ENCODE assay signal across 16 mouse cellular contexts in genomic region chr6:120932597-120932996, GRCm38 (mm10). TPM values are rescaled to one million over a fixed set of nuclear protein-coding genes. Genes with fewer than 3 reads are reported as not detected.
DNase-seq lines count a peak whose midpoint lies in the region; ATAC-seq and TF ChIP-seq lines count a peak whose summit lies in the region.
"Had no signal": no experiment of that assay in that cellular context is flagged by ENCODE, and none has a peak within 500 bp of the region (broad histone marks: within the 10 kb centered on the region; RNA-seq: fewer than 3 reads in every experiment).

No protein-coding gene starts in this region.

- H3K4me3 ChIP-seq in heart, embryonic 10.5 days: no peak overlapping the region
- no peak overlapping the region for H3K4me3 ChIP-seq in forebrain, postnatal 0 days (ENCODE audit: low read depth, low read length)
- H3K4me3 ChIP-seq: embryonic facial prominence, embryonic 10.5 days; hindbrain, embryonic 15.5 days; midbrain, embryonic 15.5 days; neural tube, embryonic 12.5 days; stomach, embryonic 15.5 days had no signal

- H3K9me3 ChIP-seq in heart, embryonic 10.5 days: no peaks in the 10 kb centered on the region
- H3K9me3 ChIP-seq in forebrain, postnatal 0 days (ENCODE audit: low read length): no peaks in the 10 kb centered on the region
- H3K9me3 ChIP-seq: embryonic facial prominence, embryonic 10.5 days; hindbrain, embryonic 15.5 days; midbrain, embryonic 15.5 days; neural tube, embryonic 12.5 days; stomach, embryonic 15.5 days had no signal

- peak; percentile 26 for DNase-seq in right cerebral cortex, adult 18-20 months
- DNase-seq in right cerebral cortex, postnatal 14 days: no peak
- DNase-seq in heart, embryonic 10.5 days (ENCODE audit: low spot score): no peak
- peak; percentile 90 for DNase-seq in thymus, postnatal 4 days
- no peak for DNase-seq in forebrain, postnatal 0 days
- no peak for DNase-seq in left cerebral cortex, postnatal 14 days (ENCODE audit: low spot score in 2 of 2)
- DNase-seq in layer of hippocampus, adult 11-12 months (ENCODE audit: low spot score): no peak
- DNase-seq: adrenal gland, postnatal 25 days; cerebellum, postnatal 14 days; lung, postnatal 36 days had no signal

- H3K9ac ChIP-seq in forebrain, postnatal 0 days: no peak overlapping the region
- H3K9ac ChIP-seq: hindbrain, embryonic 15.5 days; midbrain, embryonic 15.5 days; neural tube, embryonic 12.5 days; stomach, embryonic 15.5 days had no signal

- H3K36me3 ChIP-seq in heart, embryonic 10.5 days: peaks cover 55% of the 10 kb centered on the region
- peaks cover 60% of the 10 kb centered on the region for H3K36me3 ChIP-seq in forebrain, postnatal 0 days (ENCODE audit: insufficient read depth)

- 0 out of 2 replicates have a peak, but pooled peaks have one; percentile 24 for ATAC-seq in megakaryocyte, adult 5-6 weeks (ENCODE audit: poor library complexity, severe bottlenecking)
- ATAC-seq in forebrain, postnatal 0 days: no peak
- ATAC-seq: midbrain, embryonic 15.5 days had no signal

- 0 out of 2 replicates have a peak overlapping the region, but pooled peaks have one; percentile 2 for H3K27ac ChIP-seq in heart, embryonic 10.5 days
- no peak overlapping the region for H3K27ac ChIP-seq in forebrain, postnatal 0 days (ENCODE audit: low read depth, low read length)
- H3K27ac ChIP-seq: embryonic facial prominence, embryonic 10.5 days; hindbrain, embryonic 15.5 days; midbrain, embryonic 15.5 days; neural tube, embryonic 12.5 days; stomach, embryonic 15.5 days had no signal

- H3K4me2 ChIP-seq in forebrain, postnatal 0 days (ENCODE audit: low read depth): no peak overlapping the region
- H3K4me2 ChIP-seq: hindbrain, embryonic 15.5 days; midbrain, embryonic 15.5 days; neural tube, embryonic 12.5 days; stomach, embryonic 15.5 days had no signal

- H3K4me1 ChIP-seq in heart, embryonic 10.5 days: peaks cover 15% of the 10 kb centered on the region
- H3K4me1 ChIP-seq in forebrain, postnatal 0 days (ENCODE audit: insufficient read depth): no peaks in the 10 kb centered on the region
- H3K4me1 ChIP-seq: hindbrain, embryonic 15.5 days; midbrain, embryonic 15.5 days; neural tube, embryonic 12.5 days; stomach, embryonic 15.5 days had no signal

- H3K27me3 ChIP-seq in heart, embryonic 10.5 days (ENCODE audit: insufficient read depth, poor library complexity, severe bottlenecking): no peaks in the 10 kb centered on the region
- H3K27me3 ChIP-seq in forebrain, postnatal 0 days (ENCODE audit: insufficient read depth, low read length): no peaks in the 10 kb centered on the region
- H3K27me3 ChIP-seq: hindbrain, embryonic 15.5 days; midbrain, embryonic 15.5 days; neural tube, embryonic 12.5 days; stomach, embryonic 15.5 days had no signal

- 70% methylated on average over 12 of the region's 12 CpGs for WGBS in heart, embryonic 10.5 days
- WGBS in forebrain, postnatal 0 days: 93% methylated on average over 12 of the region's 12 CpGs

- TF ChIP-seq CTCF in forebrain, postnatal 0 days (IDR thresholded peaks at IDR 0.05; ENCODE audit: low read depth): no peak

- intact Hi-C loops in left cerebral cortex, postnatal 14 days (cut with DNase I): no loop called here

RNA-seq across cellular contexts. Expression of gene Bid, which starts 15.9 kb away (rescaled TPM):
- polyA plus RNA-seq in heart, embryonic 10.5 days (2016; fragmentation: Nextera tagmentation; extraction: Ambion mirVana): 12.7 and 16.5 TPM in 2 replicates
- total RNA-seq in megakaryocyte, adult 5-6 weeks (2015): 74.3 and 89.0 TPM in 2 replicates
- 48.1 and 51.6 TPM in 2 replicates for total RNA-seq in megakaryocyte, adult 5-6 weeks (2017)
- 26.9 and 27.3 TPM in 2 replicates for total RNA-seq in forebrain, postnatal 0 days (2014; rRNA removed)
- polyA plus RNA-seq in forebrain, postnatal 0 days (2015; fragmentation: Nextera tagmentation; extraction: Ambion mirVana): 38.4 and 44.9 TPM in 2 replicates
- total RNA-seq in left cerebral cortex, postnatal 14 days (2021): 10 to 100 TPM; 10.7 to 12.7 TPM

Comparison
In these comparisons a context has a peak if more than half of its experiments do, and no peak if none do; other contexts are left out.
1. DNase-seq: peak in right cerebral cortex, adult 18-20 months (single experiment) and thymus, postnatal 4 days (single experiment); none in right cerebral cortex, postnatal 14 days (single experiment), heart, embryonic 10.5 days (single experiment), forebrain, postnatal 0 days (single experiment), left cerebral cortex, postnatal 14 days (0 of 2) and layer of hippocampus, adult 11-12 months (single experiment).